Mouse (Mus musculus) kidney, adult 2 months (tissue): ENCODE measurements around the gene Kcnh7.

Experiments used
- CTCF ChIP-seq: fragments of 200-500 bp; conservative IDR thresholded peaks from 2 replicates; pipeline ENCODE4 v1.5.1; 2011; ENCODE audit warnings: low read depth, mild to moderate bottlenecking, control low read depth, low read length, moderate library complexity, mixed read lengths; ENCODE audit not compliant: insufficient read depth, insufficient read length
- POLR2A ChIP-seq: fragments of 200-500 bp; IDR thresholded peaks from one replicate; pipeline ENCODE4 v1.6.1; 2011; ENCODE audit warnings: low read depth, low read length, control low read depth

- TF ChIP-seq POLR2A (no peak), CTCF (no peak)
These were observed 539.2 kb downstream of the Kcnh7 start for GRCm38 (mm10) chr2:62644891-62645290.
